Mouse (Mus musculus) liver, postnatal 0 days (tissue): ENCODE results near the gene Tarbp2.

ENCODE experiments used
- CTCF ChIP-seq: sonication (generic); IDR thresholded peaks from 2 replicates; pipeline ENCODE4 v1.5.1; 2016; ENCODE audit warnings: antibody characterized with exemption, low read depth
- EP300 ChIP-seq: IDR thresholded peaks from 2 replicates; pipeline ENCODE4 v1.6.1; 2016; ENCODE audit warnings: antibody characterized with exemption, low read depth, mild to moderate bottlenecking

DNA sequence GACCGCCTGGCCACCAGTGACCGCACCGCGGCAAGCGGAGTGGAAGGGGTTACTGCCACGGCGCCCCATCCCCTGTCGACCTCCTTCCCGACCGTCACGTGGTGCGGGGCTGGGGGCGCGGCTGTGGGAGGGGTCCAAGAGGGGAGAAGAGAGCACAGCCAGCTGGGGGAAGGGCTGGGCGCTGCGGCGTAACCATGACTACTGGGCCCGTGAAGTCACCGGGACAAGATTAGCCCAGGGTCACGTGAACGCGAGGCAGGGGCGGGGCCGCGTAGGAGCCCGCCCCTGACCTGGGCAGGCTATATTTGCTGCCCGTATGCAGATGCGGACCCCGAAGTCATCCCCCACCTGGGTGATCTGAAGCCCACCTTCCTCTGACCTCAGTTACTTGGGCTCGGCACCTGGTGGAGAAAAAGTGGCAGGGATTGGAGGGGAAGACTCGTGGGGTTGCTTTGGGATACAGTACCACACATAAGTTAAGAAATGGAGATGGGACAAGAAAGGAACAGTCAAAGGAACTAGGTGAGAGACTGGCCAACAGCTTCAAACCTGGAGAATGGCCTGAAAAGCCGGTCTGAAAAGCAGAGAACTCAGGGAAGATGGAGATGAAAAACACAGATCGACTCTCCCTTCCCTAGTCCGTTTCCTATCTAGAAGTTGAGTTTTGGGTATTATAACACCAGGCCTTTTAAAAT is 7.3 kb upstream of the Tarbp2 start:
- TF ChIP-seq EP300 (no peak), CTCF (no peak)
